Mouse (Mus musculus) small intestine, adult 2 months (tissue): ENCODE measurements at regions not wholly inside any gene's neighbourhood (a gene's known extent, or its start where the extent isn't known, plus 50 kb on each side); places are given as distances from the start of the nearest gene placed in this dataset.
"Not testable (repeated sequence)": the region's sequence is repeated elsewhere in the genome, so short reads cannot be mapped to it uniquely, and the experiment has no call there.

Experiments used
- CTCF ChIP-seq: fragments of 200-500 bp; IDR thresholded peaks from 2 replicates; pipeline ENCODE4 v1.5.1; 2012; ENCODE audit warnings: low read depth, mild to moderate bottlenecking, control low read depth, inconsistent platforms, low read length, moderate library complexity, mixed read lengths; ENCODE audit not compliant: insufficient replicate concordance, insufficient read length; ENCODE audit errors: extremely low read depth
- POLR2A ChIP-seq: fragments of 200-500 bp; IDR thresholded peaks from 2 replicates; pipeline ENCODE4 v1.6.1; 2012; ENCODE audit warnings: low read depth, mild to moderate bottlenecking, control low read depth, inconsistent platforms, low read length, moderate library complexity

- TF ChIP-seq CTCF, POLR2A: not testable (repeated sequence)
Observed at GRCm38 (mm10) chr5:39191153-39191552, 314.5 kb upstream of the Clnk start.
